Mouse (Mus musculus) heart, embryonic 14.5 days (tissue): ENCODE measurements at regions not wholly inside any gene's neighbourhood (a gene's known extent, or its start where the extent isn't known, plus 50 kb on each side); places are given as distances from the start of the nearest gene placed in this dataset.

Source experiments
- ATAC-seq: fragments of 200-750 bp; cut with Nextera tagmentation; 2 replicates; pipeline ENCODE4 v1.8.0; 2017; ENCODE audit warnings: low read depth, moderate TSS enrichment; ENCODE audit not compliant: insufficient number of reproducible peaks, insufficient read depth, low FRiP score
- H3K27ac ChIP-seq, 2 experiments: fragments of 200-500 bp in 1 of 2; fragments of 300-500 bp in 1 of 2; sonication (generic) in 1 of 2; replicated peaks in 1 of 2; 2 replicates each; pipeline ENCODE4 v1.5.1; 2012 to 2014; ENCODE audit warnings: low read depth in 2 of 2, low read length in 2 of 2, control low read depth in 1 of 2, mild to moderate bottlenecking in 1 of 2, mixed read lengths in 1 of 2; ENCODE audit not compliant: control insufficient read depth in 1 of 2, insufficient read depth in 1 of 2
- H3K27me3 ChIP-seq: fragments of 300-500 bp; sonication (generic); 2 replicates; pipeline ENCODE4 v1.6.1; 2014; ENCODE audit warnings: mild to moderate bottlenecking, low read length, control low read depth; ENCODE audit not compliant: control insufficient read depth, insufficient read depth
- H3K36me3 ChIP-seq: fragments of 300-500 bp; sonication (generic); 2 replicates; pipeline ENCODE4 v1.6.1; 2014; ENCODE audit warnings: mild to moderate bottlenecking, control low read depth, low read length, mixed read lengths; ENCODE audit not compliant: control insufficient read depth, insufficient read depth
- H3K4me1 ChIP-seq, 2 experiments: fragments of 200-500 bp in 1 of 2; fragments of 300-500 bp in 1 of 2; sonication (generic) in 1 of 2; 2 replicates each; pipeline ENCODE4 v1.6.1; 2012 to 2014; ENCODE audit warnings: low read length in 2 of 2, control low read depth in 1 of 2, mixed read lengths in 1 of 2; ENCODE audit not compliant: control insufficient read depth in 2 of 2, insufficient read depth in 2 of 2
- H3K4me2 ChIP-seq: fragments of 300-500 bp; sonication (generic); 2 replicates; pipeline ENCODE4 v1.6.1; 2014; ENCODE audit warnings: mild to moderate bottlenecking, low read length
- H3K4me3 ChIP-seq, 2 experiments: fragments of 200-500 bp in 1 of 2; fragments of 300-500 bp in 1 of 2; sonication (generic) in 1 of 2; 2 replicates each; pipeline ENCODE4 v1.5.1; 2012 to 2014; ENCODE audit warnings: low read length in 2 of 2, mild to moderate bottlenecking in 2 of 2, control low read depth in 1 of 2, low read depth in 1 of 2, moderate library complexity in 1 of 2; ENCODE audit not compliant: control insufficient read depth in 1 of 2, insufficient read depth in 1 of 2
- H3K9ac ChIP-seq: fragments of 300-500 bp; sonication (generic); 2 replicates; pipeline ENCODE4 v1.6.1; 2014; ENCODE audit warnings: mild to moderate bottlenecking, low read length
- H3K9me3 ChIP-seq: fragments of 300-500 bp; sonication (generic); 2 replicates; pipeline ENCODE4 v1.6.1; 2016; ENCODE audit warnings: low read length, control low read depth; ENCODE audit not compliant: control insufficient read depth
- WGBS: fragments of 180-500 bp; shearing (Covaris S2); extraction: QIAGEN DNeasy Blood & Tissue Kit; methylation state at CpG from one replicate; pipeline ENCODE4 v1.1.7; 2014; 5-methylcytosine and 5-hydroxymethylcytosine counted together

GRCm38 (mm10) chr13:25958153-25958466 is 687.8 kb upstream of the Nrsn1 start:
- WGBS, result 63% methylated on average over 4 of the region's 4 CpGs
- H3K4me2 ChIP-seq, result no peak overlapping the region
- ATAC-seq, result no peak

GRCm38 (mm10) chr13:25957451-25958152 is 687.3 kb upstream of the Nrsn1 start:
- no peak for ATAC-seq
- Histone ChIP-seq H3K36me3 (no peaks in the 10 kb centered on the region), H3K4me3 (no peak overlapping the region), H3K27ac (no peak overlapping the region), H3K9ac (no peak overlapping the region), H3K9me3 (no peaks in the 10 kb centered on the region), H3K4me2 (no peak overlapping the region), H3K27me3 (no peaks in the 10 kb centered on the region), H3K4me1 (peaks cover 0 to 13% of the 10 kb centered on the region in 2 experiments; a peak in 2 of 4 replicates)
- WGBS, result 41% methylated on average over 4 of the region's 4 CpGs

More at GRCm38 (mm10) chr13:25958153-25958466, 687.8 kb upstream of the Nrsn1 start:
- peak overlapping the region; percentile 10 to 14; a peak in 2 of 4 replicates for H3K27ac ChIP-seq
- H3K9ac ChIP-seq, result no peak overlapping the region
- no peaks in the 10 kb centered on the region for H3K36me3 ChIP-seq
- no peaks in the 10 kb centered on the region for H3K27me3 ChIP-seq
- H3K9me3 ChIP-seq, result no peaks in the 10 kb centered on the region
- H3K4me3 ChIP-seq, result no peak overlapping the region
- H3K4me1 ChIP-seq, result peaks cover 0 to 13% of the 10 kb centered on the region in 2 experiments; a peak in 2 of 4 replicates

GRCm38 (mm10) chr13:25937631-25938030 is 667.3 kb upstream of the Nrsn1 start:
- Histone ChIP-seq H3K27me3 (no peaks in the 10 kb centered on the region), H3K4me1 (peaks cover 0 to 7% of the 10 kb centered on the region in 2 experiments; a peak in 2 of 4 replicates), H3K4me2 (no peak overlapping the region), H3K9me3 (no peaks in the 10 kb centered on the region), H3K27ac (no peak overlapping the region), H3K4me3 (no peak overlapping the region), H3K9ac (no peak overlapping the region), H3K36me3 (no peaks in the 10 kb centered on the region)
- WGBS, result 37% methylated on average over 1 of the region's 1 CpGs
- ATAC-seq, result no peak

GRCm38 (mm10) chr13:25933783-25934182 is 663.5 kb upstream of the Nrsn1 start:
- Histone ChIP-seq H3K27me3 (no peaks in the 10 kb centered on the region), H3K9me3 (no peaks in the 10 kb centered on the region), H3K4me1 (peaks cover 0 to 7% of the 10 kb centered on the region in 2 experiments; a peak in 2 of 4 replicates), H3K27ac (peak overlapping the region; percentile 26 to 35; a peak in 3 of 4 replicates), H3K4me2 (no peak overlapping the region), H3K36me3 (no peaks in the 10 kb centered on the region), H3K9ac (no peak overlapping the region), H3K4me3 (no peak overlapping the region)
- WGBS, result 26% methylated on average over 3 of the region's 3 CpGs
- no peak for ATAC-seq

GRCm38 (mm10) chr13:25933246-25933645 is 662.9 kb upstream of the Nrsn1 start:
- Histone ChIP-seq H3K4me1 (peaks cover 0 to 7% of the 10 kb centered on the region in 2 experiments; a peak in 2 of 4 replicates), H3K9me3 (no peaks in the 10 kb centered on the region), H3K36me3 (no peaks in the 10 kb centered on the region), H3K9ac (no peak overlapping the region), H3K4me2 (no peak overlapping the region), H3K4me3 (no peak overlapping the region), H3K27ac (peak overlapping the region in 1 of 2 experiments; percentile 26; a peak in 3 of 4 replicates), H3K27me3 (no peaks in the 10 kb centered on the region)
- WGBS, result 64% methylated on average over 3 of the region's 3 CpGs
- no peak for ATAC-seq

- Histone ChIP-seq H3K4me3 (no peak overlapping the region), H3K27ac (no peak overlapping the region), H3K27me3 (no peaks in the 10 kb centered on the region), H3K9ac (no peak overlapping the region), H3K4me1 (peaks cover 0 to 7% of the 10 kb centered on the region in 2 experiments; a peak in 2 of 4 replicates), H3K4me2 (no peak overlapping the region), H3K36me3 (no peaks in the 10 kb centered on the region), H3K9me3 (no peaks in the 10 kb centered on the region)
- no peak for ATAC-seq
- WGBS, result 0% methylated on average over 1 of the region's 1 CpGs
Observed at GRCm38 (mm10) chr13:25932810-25933209, 662.5 kb upstream of the Nrsn1 start.

- Histone ChIP-seq H3K4me2 (no peak overlapping the region), H3K4me1 (peaks cover 0 to 7% of the 10 kb centered on the region in 2 experiments; a peak in 2 of 4 replicates), H3K9me3 (no peaks in the 10 kb centered on the region), H3K4me3 (no peak overlapping the region), H3K9ac (no peak overlapping the region), H3K27ac (no peak overlapping the region), H3K36me3 (no peaks in the 10 kb centered on the region), H3K27me3 (no peaks in the 10 kb centered on the region)
- WGBS, result 82% methylated on average over 2 of the region's 2 CpGs
- no peak for ATAC-seq
Observed at GRCm38 (mm10) chr13:25932365-25932764, 662.1 kb upstream of the Nrsn1 start.

- 84% methylated on average over 5 of the region's 5 CpGs for WGBS
- ATAC-seq, result no peak
Observed at GRCm38 (mm10) chr13:25925685-25926084, 655.4 kb upstream of the Nrsn1 start.

More at GRCm38 (mm10) chr13:25925685-25926084, 655.4 kb upstream of the Nrsn1 start:
- H3K27ac ChIP-seq, result no peak overlapping the region
- no peak overlapping the region for H3K4me3 ChIP-seq
- no peak overlapping the region for H3K9ac ChIP-seq
- no peaks in the 10 kb centered on the region for H3K9me3 ChIP-seq
- H3K27me3 ChIP-seq, result no peaks in the 10 kb centered on the region
- H3K4me1 ChIP-seq, result peaks cover 0 to 9% of the 10 kb centered on the region in 2 experiments; a peak in 2 of 4 replicates
- no peak overlapping the region for H3K4me2 ChIP-seq
- H3K36me3 ChIP-seq, result no peaks in the 10 kb centered on the region
